Mouse (Mus musculus) G1E-ER4 (cell line): Measurements from ENCODE around the gene Ky. TPM values are rescaled to one million over a fixed set of nuclear protein-coding genes. Genes with fewer than 3 reads are reported as not detected.

Experiments used
- GATA1 ChIP-seq: IDR thresholded peaks from one replicate; pipeline ENCODE4 v1.8.0; 2012; ENCODE audit warnings: low read length, inconsistent platforms
- polyA plus RNA-seq: library from polyadenylated mRNA; stranded (reverse); fragments of >175 nt; gene quantifications from 2 replicates; pipeline ENCODE4 v1.2.3, GENCODE M21; 2012

The Ky gene
- polyA plus RNA-seq, 1 experiment: not detected

GRCm38 (mm10) chr9:102497833-102498430 lies 7.6 kb upstream of the Ky start:
- no peak for TF ChIP-seq GATA1

- TF ChIP-seq GATA1: no peak
Measured at GRCm38 (mm10) chr9:102498701-102499100, 6.8 kb upstream of the Ky start.

GRCm38 (mm10) chr9:102499266-102499665 lies 6.3 kb upstream of the Ky start:
- no peak for TF ChIP-seq GATA1

- no peak for TF ChIP-seq GATA1
Measured at GRCm38 (mm10) chr9:102499746-102500145, 5.8 kb upstream of the Ky start.

GRCm38 (mm10) chr9:102501113-102501512 lies 4.4 kb upstream of the Ky start:
- no peak for TF ChIP-seq GATA1

GRCm38 (mm10) chr9:102502015-102502633 lies 3.4 kb upstream of the Ky start:
- no peak for TF ChIP-seq GATA1

- TF ChIP-seq GATA1: no peak
Measured at GRCm38 (mm10) chr9:102504716-102505378, 703 bp upstream of the Ky start.

- TF ChIP-seq GATA1: no peak
Measured at GRCm38 (mm10) chr9:102508315-102508714, 2.8 kb downstream of the Ky start.

GRCm38 (mm10) chr9:102511423-102511822 lies 5.9 kb downstream of the Ky start:
- TF ChIP-seq GATA1: no peak

GRCm38 (mm10) chr9:102513578-102513977 lies 8.0 kb downstream of the Ky start:
- no peak for TF ChIP-seq GATA1

GRCm38 (mm10) chr9:102518443-102518842 lies 12.9 kb downstream of the Ky start:
- TF ChIP-seq GATA1: no peak

GRCm38 (mm10) chr9:102521396-102521795 lies 15.8 kb downstream of the Ky start:
- TF ChIP-seq GATA1: no peak

GRCm38 (mm10) chr9:102528106-102528505 lies 22.6 kb downstream of the Ky start:
- TF ChIP-seq GATA1: no peak

- TF ChIP-seq GATA1: no peak
Measured at GRCm38 (mm10) chr9:102528561-102528960, 23.0 kb downstream of the Ky start.

- TF ChIP-seq GATA1: no peak
Measured at GRCm38 (mm10) chr9:102529008-102529407, 23.5 kb downstream of the Ky start.

- no peak for TF ChIP-seq GATA1
Measured at GRCm38 (mm10) chr9:102531051-102531892, 25.7 kb downstream of the Ky start.
